Mouse (Mus musculus): ENCODE measurements around the gene Exosc7. TPM values are rescaled to one million over a fixed set of nuclear protein-coding genes. Genes with fewer than 3 reads are reported as not detected.

Exosc7 gene
- polyA plus RNA-seq, 2 experiments = 105 to 109 TPM

DNA sequence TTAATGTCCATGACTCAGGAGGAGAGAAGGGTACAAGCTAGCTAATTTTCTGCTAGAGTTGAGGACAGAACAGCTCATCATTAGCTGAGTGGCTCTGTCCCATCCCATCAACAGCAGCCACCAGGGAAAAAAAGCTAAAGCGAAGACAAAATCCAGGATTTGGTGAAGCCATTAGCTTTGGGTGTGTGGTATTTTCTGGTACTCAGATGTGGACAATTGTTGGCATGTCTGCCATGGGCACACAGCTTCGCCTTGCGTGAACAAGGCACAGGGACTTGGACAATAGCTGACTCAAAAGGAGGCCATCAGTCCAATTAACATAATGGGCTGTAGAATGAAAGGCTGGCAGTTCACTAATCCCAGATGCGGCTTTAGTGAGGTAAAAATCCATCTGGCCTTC is 61.3 kb downstream of the Exosc7 start:
- Histone ChIP-seq H3K9me3 (ENCODE audit: control insufficient read depth, low read length) (no peaks in the 10 kb centered on the region), H3K9ac (ENCODE audit: low read depth, low read length, severe bottlenecking) (no peak overlapping the region), H3K36me3 (ENCODE audit: control insufficient read depth, insufficient read depth, low read length) (no peaks in the 10 kb centered on the region), H3K4me3 (replicated peaks; ENCODE audit: low read length) (no peak overlapping the region), H3K4me1 (ENCODE audit: control insufficient read depth, insufficient read depth, low read length) (no peaks in the 10 kb centered on the region), H3K27ac (replicated peaks; ENCODE audit: low read depth, low read length) (no peak overlapping the region), H3K27me3 (ENCODE audit: control insufficient read depth, insufficient read depth, low read length) (no peaks in the 10 kb centered on the region), H3K4me2 (replicated peaks; ENCODE audit: low read depth, low read length, severe bottlenecking) (no peak overlapping the region)
- WGBS = 53% methylated on average over 4 of the region's 4 CpGs
- TF ChIP-seq POLR2A (IDR thresholded peaks at IDR 0.05; ENCODE audit: borderline replicate concordance, extremely low read depth, insufficient read depth, insufficient read length) = no peak
- ATAC-seq (ENCODE audit: low FRiP score, low read depth) (no peak), DNase-seq (ENCODE audit: low spot score) (no peak)

DNA sequence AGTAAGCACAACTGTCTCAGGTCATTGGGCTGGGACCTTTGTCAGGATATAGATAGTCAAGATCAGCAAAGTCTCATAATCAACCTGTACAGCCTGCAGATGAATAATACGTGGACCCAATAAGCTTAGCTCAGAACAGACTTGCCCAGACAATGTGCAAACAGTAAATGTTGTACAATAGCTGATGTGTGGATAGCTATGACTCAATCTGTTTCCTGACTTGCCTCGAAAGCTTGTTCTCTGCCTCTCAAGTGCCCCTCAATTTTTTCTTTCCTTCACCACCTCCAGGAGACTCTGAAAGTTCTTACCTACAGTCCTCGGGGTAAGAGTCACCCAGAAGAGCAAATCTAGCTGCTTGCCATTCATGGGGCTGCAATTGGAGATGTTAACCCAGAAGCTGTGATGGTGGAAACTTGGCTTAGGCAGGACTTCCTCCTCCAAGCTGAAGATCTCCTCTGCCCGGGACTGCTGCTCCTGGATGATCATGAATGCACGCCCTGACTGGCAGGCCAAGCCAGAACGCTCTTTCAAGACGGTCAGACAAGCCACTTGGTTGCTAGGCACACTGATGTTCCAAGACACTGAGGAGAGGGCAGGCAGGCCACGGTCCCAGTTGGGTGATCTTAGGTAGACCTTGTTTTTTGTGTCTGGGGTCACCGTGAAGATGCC is 64.5 kb downstream of the Exosc7 start:
- no peaks in the 10 kb centered on the region for H3K36me3 ChIP-seq (ENCODE audit: control insufficient read depth, insufficient read depth, low read length)
- no peaks in the 10 kb centered on the region for H3K4me1 ChIP-seq (ENCODE audit: control insufficient read depth, insufficient read depth, low read length)
- H3K27me3 ChIP-seq (ENCODE audit: control insufficient read depth, insufficient read depth, low read length) = no peaks in the 10 kb centered on the region
- WGBS = 88% methylated on average over 9 of the region's 9 CpGs
- no peaks in the 10 kb centered on the region for H3K9me3 ChIP-seq (ENCODE audit: control insufficient read depth, low read length)
- H3K4me3 ChIP-seq (replicated peaks; ENCODE audit: low read length) = no peak overlapping the region
- no peak overlapping the region for H3K4me2 ChIP-seq (replicated peaks; ENCODE audit: low read depth, low read length, severe bottlenecking)
- TF ChIP-seq POLR2A (IDR thresholded peaks at IDR 0.05; ENCODE audit: borderline replicate concordance, extremely low read depth, insufficient read depth, insufficient read length) = no peak
- H3K9ac ChIP-seq (ENCODE audit: low read depth, low read length, severe bottlenecking) = no peak overlapping the region
- ATAC-seq (ENCODE audit: low FRiP score, low read depth) (no peak), DNase-seq (ENCODE audit: low spot score) (no peak)
- no peak overlapping the region for H3K27ac ChIP-seq (replicated peaks; ENCODE audit: low read depth, low read length)

DNA sequence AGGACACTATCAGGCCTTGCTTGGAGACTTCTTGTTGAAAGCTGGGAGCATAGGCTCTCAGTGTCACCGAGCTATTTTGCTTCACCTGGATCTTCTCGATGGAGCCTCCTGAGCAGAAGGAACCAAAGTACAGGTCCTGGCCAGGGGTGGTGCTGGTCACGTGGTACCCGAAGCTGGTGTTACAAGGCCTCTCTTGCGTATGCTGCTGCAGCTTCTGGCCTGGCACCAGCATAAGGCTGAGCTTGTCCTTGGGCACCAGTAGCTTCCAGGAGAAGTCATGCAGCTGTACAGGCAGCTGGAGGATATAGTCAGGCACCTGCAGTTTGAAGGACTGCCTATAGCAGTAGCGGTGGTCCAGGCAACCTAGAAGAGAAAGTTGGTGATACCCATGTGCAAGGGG is 67.0 kb downstream of the Exosc7 start:
- no peak for ATAC-seq (ENCODE audit: low FRiP score, low read depth)
- TF ChIP-seq POLR2A (IDR thresholded peaks at IDR 0.05; ENCODE audit: borderline replicate concordance, extremely low read depth, insufficient read depth, insufficient read length) = no peak
- Histone ChIP-seq H3K27ac (replicated peaks; ENCODE audit: low read depth, low read length) (no peak overlapping the region), H3K4me3 (replicated peaks; ENCODE audit: low read length) (no peak overlapping the region), H3K27me3 (ENCODE audit: control insufficient read depth, insufficient read depth, low read length) (no peaks in the 10 kb centered on the region), H3K4me2 (replicated peaks; ENCODE audit: low read depth, low read length, severe bottlenecking) (no peak overlapping the region), H3K9me3 (ENCODE audit: control insufficient read depth, low read length) (no peaks in the 10 kb centered on the region), H3K36me3 (ENCODE audit: control insufficient read depth, insufficient read depth, low read length) (no peaks in the 10 kb centered on the region), H3K9ac (ENCODE audit: low read depth, low read length, severe bottlenecking) (no peak overlapping the region), H3K4me1 (ENCODE audit: control insufficient read depth, insufficient read depth, low read length) (no peaks in the 10 kb centered on the region)
- DNase-seq (ENCODE audit: low spot score) = no peak
- 90% methylated on average over 6 of the region's 6 CpGs for WGBS

DNA sequence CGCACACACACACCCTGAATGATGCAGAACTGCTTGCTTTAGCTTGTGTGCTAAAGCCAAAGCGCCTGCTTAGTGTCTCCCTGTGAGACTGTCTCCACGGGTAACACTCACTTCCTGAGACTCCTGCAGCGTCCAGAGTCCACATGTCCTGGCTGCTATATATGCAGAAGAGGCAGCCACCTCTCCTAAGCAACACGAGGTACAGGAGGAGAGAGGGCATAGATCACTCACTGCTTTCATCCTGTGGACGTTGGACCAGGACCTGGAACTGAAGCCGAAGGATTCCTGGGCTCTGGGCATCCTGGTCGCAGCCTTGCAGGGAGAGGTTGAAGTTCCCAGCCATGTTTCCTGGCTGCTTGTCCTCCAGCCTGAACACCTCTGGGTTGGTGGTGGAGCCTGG is 70.2 kb downstream of the Exosc7 start:
- H3K9me3 ChIP-seq (ENCODE audit: control insufficient read depth, low read length) = no peaks in the 10 kb centered on the region
- ATAC-seq (ENCODE audit: low FRiP score, low read depth) = no peak
- no peak for TF ChIP-seq POLR2A (IDR thresholded peaks at IDR 0.05; ENCODE audit: borderline replicate concordance, extremely low read depth, insufficient read depth, insufficient read length)
- WGBS = 80% methylated on average over 8 of the region's 8 CpGs
- no peak for DNase-seq (ENCODE audit: low spot score)
- H3K4me3 ChIP-seq (replicated peaks; ENCODE audit: low read length) = no peak overlapping the region
- H3K9ac ChIP-seq (ENCODE audit: low read depth, low read length, severe bottlenecking) = no peak overlapping the region
- no peak overlapping the region for H3K4me2 ChIP-seq (replicated peaks; ENCODE audit: low read depth, low read length, severe bottlenecking)
- H3K36me3 ChIP-seq (ENCODE audit: control insufficient read depth, insufficient read depth, low read length) = no peaks in the 10 kb centered on the region
- no peaks in the 10 kb centered on the region for H3K4me1 ChIP-seq (ENCODE audit: control insufficient read depth, insufficient read depth, low read length)
- H3K27me3 ChIP-seq (ENCODE audit: control insufficient read depth, insufficient read depth, low read length) = no peaks in the 10 kb centered on the region
- no peak overlapping the region for H3K27ac ChIP-seq (replicated peaks; ENCODE audit: low read depth, low read length)

DNA sequence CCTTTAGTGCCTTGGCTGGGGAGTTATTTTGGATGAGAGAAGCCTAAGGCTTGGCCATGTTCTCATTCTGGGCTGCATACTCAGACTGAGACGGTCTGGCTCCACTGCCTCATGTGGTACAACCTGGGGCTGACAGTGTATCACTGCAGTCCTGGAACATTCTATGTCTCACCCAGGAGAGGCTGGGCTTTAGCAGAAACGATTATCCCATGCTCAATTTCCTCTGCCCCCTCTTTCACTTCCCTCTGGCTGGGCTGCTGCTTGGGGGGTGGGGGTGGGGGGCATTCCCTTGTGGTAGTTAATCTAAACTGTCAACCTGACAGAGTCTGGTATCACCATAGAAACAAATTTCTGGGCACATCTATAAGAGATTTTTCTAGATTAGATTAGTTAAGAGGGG is 72.5 kb downstream of the Exosc7 start:
- no peak for TF ChIP-seq POLR2A (IDR thresholded peaks at IDR 0.05; ENCODE audit: borderline replicate concordance, extremely low read depth, insufficient read depth, insufficient read length)
- no peak for ATAC-seq (ENCODE audit: low FRiP score, low read depth)
- H3K9me3 ChIP-seq (ENCODE audit: control insufficient read depth, low read length) = no peaks in the 10 kb centered on the region
- no peaks in the 10 kb centered on the region for H3K4me1 ChIP-seq (ENCODE audit: control insufficient read depth, insufficient read depth, low read length)
- no peak overlapping the region for H3K4me3 ChIP-seq (replicated peaks; ENCODE audit: low read length)
- whole genome bisulfite sequencing = 40% methylated on average over 2 of the region's 2 CpGs
- H3K36me3 ChIP-seq (ENCODE audit: control insufficient read depth, insufficient read depth, low read length) = no peaks in the 10 kb centered on the region
- no peak overlapping the region for H3K4me2 ChIP-seq (replicated peaks; ENCODE audit: low read depth, low read length, severe bottlenecking)
- DNase-seq (ENCODE audit: low spot score) = no peak
- no peak overlapping the region for H3K27ac ChIP-seq (replicated peaks; ENCODE audit: low read depth, low read length)
- H3K9ac ChIP-seq (ENCODE audit: low read depth, low read length, severe bottlenecking) = no peak overlapping the region
- H3K27me3 ChIP-seq (ENCODE audit: control insufficient read depth, insufficient read depth, low read length) = no peaks in the 10 kb centered on the region

Other genes starting within 250 kb of the Exosc7 start
- gene Zfp445, start 247.2 kb upstream of the Exosc7 start, polyA plus RNA-seq (2012; rRNA removed) = 117 and 119 TPM in 2 replicates
- 60.4 and 65.2 TPM in 2 replicates for gene Zfp445, start 247.2 kb upstream of the Exosc7 start, polyA plus RNA-seq (2014; fragmentation: Nextera tagmentation; extraction: Ambion mirVana)
- 9.1 and 9.3 TPM in 2 replicates for gene Zkscan7, start 227.5 kb upstream of the Exosc7 start, polyA plus RNA-seq (2012; rRNA removed)
- 2.6 and 3.2 TPM in 2 replicates for gene Zkscan7, start 227.5 kb upstream of the Exosc7 start, polyA plus RNA-seq (2014; fragmentation: Nextera tagmentation; extraction: Ambion mirVana)
- gene Zfp105, start 190.1 kb upstream of the Exosc7 start, polyA plus RNA-seq (2012; rRNA removed) = 9.7 and 13.3 TPM in 2 replicates
- gene Zfp105, start 190.1 kb upstream of the Exosc7 start, polyA plus RNA-seq (2014; fragmentation: Nextera tagmentation; extraction: Ambion mirVana) = 17.4 and 18.8 TPM in 2 replicates
- 17.6 and 19.3 TPM in 2 replicates for gene 1110059G10Rik, start 162.2 kb upstream of the Exosc7 start, polyA plus RNA-seq (2012; rRNA removed)
- 34.5 and 38.0 TPM in 2 replicates for gene 1110059G10Rik, start 162.2 kb upstream of the Exosc7 start, polyA plus RNA-seq (2014; fragmentation: Nextera tagmentation; extraction: Ambion mirVana)
- 44.9 and 60.3 TPM in 2 replicates for gene Kif15, start 162.2 kb upstream of the Exosc7 start, polyA plus RNA-seq (2012; rRNA removed)
- gene Kif15, start 162.2 kb upstream of the Exosc7 start, polyA plus RNA-seq (2014; fragmentation: Nextera tagmentation; extraction: Ambion mirVana) = 36.6 and 39.6 TPM in 2 replicates
- 17.1 and 18.3 TPM in 2 replicates for gene Tmem42, start 91.9 kb upstream of the Exosc7 start, polyA plus RNA-seq (2012; rRNA removed)
- gene Tmem42, start 91.9 kb upstream of the Exosc7 start, polyA plus RNA-seq (2014; fragmentation: Nextera tagmentation; extraction: Ambion mirVana) = 26.2 and 30.1 TPM in 2 replicates
- 0.41 and 0.45 TPM in 2 replicates for gene Tgm4, start 78.5 kb upstream of the Exosc7 start, polyA plus RNA-seq (2012; rRNA removed)
- 0.47 and 0.59 TPM in 2 replicates for gene Tgm4, start 78.5 kb upstream of the Exosc7 start, polyA plus RNA-seq (2014; fragmentation: Nextera tagmentation; extraction: Ambion mirVana)
- 63.5 and 101 TPM in 2 replicates for gene Zdhhc3, start within 50 bp of the Exosc7 start, polyA plus RNA-seq (2012; rRNA removed)
- gene Zdhhc3, start within 50 bp of the Exosc7 start, polyA plus RNA-seq (2014; fragmentation: Nextera tagmentation; extraction: Ambion mirVana) = 58.1 and 61.5 TPM in 2 replicates
- 18.1 and 21.0 TPM in 2 replicates for gene Clec3b, start 37.7 kb downstream of the Exosc7 start, polyA plus RNA-seq (2012; rRNA removed)
- 1.1 and 1.6 TPM in 2 replicates for gene Clec3b, start 37.7 kb downstream of the Exosc7 start, polyA plus RNA-seq (2014; fragmentation: Nextera tagmentation; extraction: Ambion mirVana)
- gene Cdcp1, start 102.8 kb downstream of the Exosc7 start, polyA plus RNA-seq (2012; rRNA removed) = 6.1 and 7.1 TPM in 2 replicates
- gene Cdcp1, start 102.8 kb downstream of the Exosc7 start, polyA plus RNA-seq (2014; fragmentation: Nextera tagmentation; extraction: Ambion mirVana) = 9.1 and 9.3 TPM in 2 replicates
- gene Tmem158, start 147.5 kb downstream of the Exosc7 start, polyA plus RNA-seq (2012; rRNA removed) = 32.0 and 54.9 TPM in 2 replicates
- gene Tmem158, start 147.5 kb downstream of the Exosc7 start, polyA plus RNA-seq (2014; fragmentation: Nextera tagmentation; extraction: Ambion mirVana) = 19.6 and 24.0 TPM in 2 replicates